Mouse (Mus musculus) liver, postnatal 0 days (tissue): Measurements from ENCODE around the gene Disp3. TPM values are rescaled to one million over a fixed set of nuclear protein-coding genes. Genes with fewer than 3 reads are reported as not detected.

Experiments used
- ATAC-seq: fragments of 200-750 bp; cut with Nextera tagmentation; 2 replicates; pipeline ENCODE4 v1.8.0; 2017; ENCODE audit warnings: mild to moderate bottlenecking, moderate library complexity
- DNase-seq: peaks from one replicate; pipeline ENCODE4 v3.0.0-alpha.2; 2016
- H3K27ac ChIP-seq: fragments of 300-500 bp; sonication (generic); 2 replicates; pipeline ENCODE4 v1.5.1; 2014; ENCODE audit warnings: antibody characterized with exemption, moderate library complexity, mild to moderate bottlenecking, low read depth
- H3K27me3 ChIP-seq: fragments of 300-500 bp; sonication (generic); 2 replicates; pipeline ENCODE4 v1.6.1; 2014; ENCODE audit warnings: low read length, control low read depth, mixed read lengths; ENCODE audit not compliant: insufficient read depth
- H3K36me3 ChIP-seq: fragments of 300-500 bp; sonication (generic); replicated peaks from 2 replicates; pipeline ENCODE4 v1.6.1; 2014; ENCODE audit warnings: mild to moderate bottlenecking, control low read depth, low read length, moderate library complexity, mixed read lengths; ENCODE audit not compliant: insufficient read depth
- H3K4me1 ChIP-seq: fragments of 300-500 bp; sonication (generic); 2 replicates; pipeline ENCODE4 v1.6.1; 2014; ENCODE audit warnings: antibody characterized with exemption, mild to moderate bottlenecking, control low read depth; ENCODE audit not compliant: insufficient read depth
- H3K4me2 ChIP-seq: fragments of 300-500 bp; sonication (generic); 2 replicates; pipeline ENCODE4 v1.6.1; 2014; ENCODE audit warnings: low read depth, mild to moderate bottlenecking, low read length, moderate library complexity, mixed read lengths
- H3K4me3 ChIP-seq: fragments of 300-500 bp; sonication (generic); 2 replicates; pipeline ENCODE4 v1.5.1; 2014; ENCODE audit warnings: low read depth, low read length
- H3K9ac ChIP-seq: fragments of 300-500 bp; sonication (generic); replicated peaks from 2 replicates; pipeline ENCODE4 v1.6.1; 2014; ENCODE audit warnings: mild to moderate bottlenecking, moderate library complexity
- H3K9me3 ChIP-seq: fragments of 300-500 bp; sonication (generic); 2 replicates; pipeline ENCODE4 v1.6.1; 2016; ENCODE audit warnings: mild to moderate bottlenecking, control low read depth, low read length, mixed read lengths
- CTCF ChIP-seq: sonication (generic); IDR thresholded peaks from 2 replicates; pipeline ENCODE4 v1.5.1; 2016; ENCODE audit warnings: antibody characterized with exemption, low read depth
- EP300 ChIP-seq: IDR thresholded peaks from 2 replicates; pipeline ENCODE4 v1.6.1; 2016; ENCODE audit warnings: antibody characterized with exemption, low read depth, mild to moderate bottlenecking
- WGBS: fragments of 180-500 bp; shearing (Covaris S2); extraction: QIAGEN DNeasy Blood & Tissue Kit; methylation state at CpG from one replicate; pipeline ENCODE4 v1.1.7; 2014; ENCODE audit not compliant: insufficient replicate concordance; 5-methylcytosine and 5-hydroxymethylcytosine counted together
- polyA plus RNA-seq: library from polyadenylated mRNA; unstranded; fragments of >200 nt; fragmentation: Nextera tagmentation; extraction: Ambion mirVana; gene quantifications from 2 replicates; pipeline ENCODE4 v1.2.1, GENCODE M21; 2015

Gene Disp3
- polyA plus RNA-seq, result not detected in 2 replicates

GRCm38 (mm10) chr4:148287476-148288054, at the start of gene Disp3:
Gene Disp3, minus strand, starts transcription at chr4:148287965.
- no peak for ATAC-seq
- WGBS, result 2% methylated on average over 47 of the region's 54 CpGs
- Histone ChIP-seq H3K36me3 (no peaks in the 10 kb centered on the region), H3K27ac (no peak within 1 kb of the TSS), H3K9me3 (no peaks in the 10 kb centered on the region), H3K27me3 (peaks cover 31% of the 10 kb centered on the region), H3K4me2 (peak within 1 kb of the TSS; percentile 51), H3K4me3 (no peak within 1 kb of the TSS; the same call in 1 of the 2 replicates), H3K9ac (no peak within 1 kb of the TSS), H3K4me1 (0 out of 2 replicates have a peak, but pooled peaks cover 3% of the 10 kb centered on the region)
- TF ChIP-seq CTCF (no peak), EP300 (no peak)
- no peak for DNase-seq

DNA sequence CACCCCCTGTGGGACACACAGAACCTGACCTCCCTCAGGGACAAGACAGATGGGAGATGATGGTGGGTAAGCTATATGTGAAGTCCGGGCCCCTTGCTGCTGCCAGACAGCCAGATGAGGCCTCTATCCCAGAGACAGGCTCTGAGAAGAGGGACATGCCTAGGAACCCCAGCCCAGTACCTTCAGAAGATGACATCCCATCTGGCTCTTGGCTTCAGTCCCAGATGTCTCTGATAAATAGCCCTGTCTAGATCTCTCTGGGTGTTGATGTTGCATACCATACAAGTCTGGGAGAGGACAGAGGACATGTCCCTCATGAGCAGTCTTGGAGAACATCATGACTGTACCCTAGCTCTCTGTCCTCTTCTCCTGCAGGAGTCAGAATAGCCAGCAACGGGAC, 42.5 kb upstream of the Disp3 start:
- Histone ChIP-seq H3K9ac (no peak overlapping the region), H3K36me3 (no peaks in the 10 kb centered on the region), H3K27ac (no peak overlapping the region), H3K4me3 (no peak overlapping the region), H3K4me1 (no peaks in the 10 kb centered on the region), H3K4me2 (no peak overlapping the region), H3K9me3 (no peaks in the 10 kb centered on the region), H3K27me3 (no peaks in the 10 kb centered on the region)
- no peak for ATAC-seq
- 80% methylated on average over 2 of the region's 2 CpGs for WGBS
- TF ChIP-seq CTCF, result no peak
- no peak for TF ChIP-seq EP300
- DNase-seq, result no peak

- WGBS, result 48% methylated on average over 11 of the region's 11 CpGs
- Histone ChIP-seq H3K9me3 (no peaks in the 10 kb centered on the region), H3K27ac (no peak overlapping the region), H3K4me1 (no peaks in the 10 kb centered on the region), H3K27me3 (no peaks in the 10 kb centered on the region), H3K9ac (no peak overlapping the region), H3K4me3 (no peak overlapping the region), H3K36me3 (no peaks in the 10 kb centered on the region), H3K4me2 (no peak overlapping the region)
- TF ChIP-seq CTCF (no peak), EP300 (no peak)
- no peak for DNase-seq
- ATAC-seq, result no peak
These were observed 41.7 kb upstream of the Disp3 start for GRCm38 (mm10) chr4:148329431-148329830.

- TF ChIP-seq CTCF (no peak), EP300 (no peak)
- H3K4me3 ChIP-seq, result no peak overlapping the region
- 90% methylated on average over 1 of the region's 1 CpGs for WGBS
- H3K36me3 ChIP-seq, result no peaks in the 10 kb centered on the region
- ATAC-seq (no peak), DNase-seq (no peak)
- no peaks in the 10 kb centered on the region for H3K9me3 ChIP-seq
- H3K27me3 ChIP-seq, result no peaks in the 10 kb centered on the region
- no peak overlapping the region for H3K9ac ChIP-seq
- H3K27ac ChIP-seq, result no peak overlapping the region
- H3K4me2 ChIP-seq, result no peak overlapping the region
- H3K4me1 ChIP-seq, result no peaks in the 10 kb centered on the region
These were observed 40.5 kb upstream of the Disp3 start for GRCm38 (mm10) chr4:148328237-148328636.

- no peaks in the 10 kb centered on the region for H3K9me3 ChIP-seq
- H3K4me1 ChIP-seq, result no peaks in the 10 kb centered on the region
- H3K27ac ChIP-seq, result no peak overlapping the region
- WGBS, result 32% methylated on average over 19 of the region's 19 CpGs
- H3K4me2 ChIP-seq, result no peak overlapping the region
- no peak for TF ChIP-seq CTCF
- no peak for TF ChIP-seq EP300
- no peak for ATAC-seq
- no peak for DNase-seq
- no peaks in the 10 kb centered on the region for H3K27me3 ChIP-seq
- H3K9ac ChIP-seq, result no peak overlapping the region
- H3K4me3 ChIP-seq, result no peak overlapping the region
- H3K36me3 ChIP-seq, result no peaks in the 10 kb centered on the region
These were observed 39.7 kb upstream of the Disp3 start for GRCm38 (mm10) chr4:148327266-148327997.

DNA sequence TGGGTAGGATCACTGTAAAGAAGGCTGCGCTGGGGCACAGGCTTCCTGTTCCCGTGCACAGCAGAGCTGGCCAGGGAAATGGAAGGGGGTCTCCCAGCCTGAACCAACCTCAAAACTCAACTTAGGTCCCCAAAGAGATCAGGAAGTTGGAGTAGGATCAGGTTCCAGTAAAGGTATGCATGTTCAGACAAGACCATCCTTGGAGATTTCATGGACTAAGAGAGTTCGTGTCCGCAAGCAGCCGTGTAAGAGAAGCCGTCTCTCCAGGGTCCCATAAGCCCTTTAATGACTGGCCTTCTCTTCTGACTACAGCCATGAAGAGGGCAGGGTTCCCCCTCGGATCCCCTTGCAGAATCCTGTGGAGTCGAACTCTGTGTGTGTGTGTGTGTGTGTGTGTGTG, 39.0 kb upstream of the Disp3 start:
- H3K27ac ChIP-seq, result no peak overlapping the region
- H3K9ac ChIP-seq, result no peak overlapping the region
- no peak overlapping the region for H3K4me2 ChIP-seq
- DNase-seq (no peak), ATAC-seq (no peak)
- H3K27me3 ChIP-seq, result no peaks in the 10 kb centered on the region
- no peak overlapping the region for H3K4me3 ChIP-seq
- H3K4me1 ChIP-seq, result no peaks in the 10 kb centered on the region
- WGBS, result 56% methylated on average over 8 of the region's 8 CpGs
- no peaks in the 10 kb centered on the region for H3K9me3 ChIP-seq
- H3K36me3 ChIP-seq, result no peaks in the 10 kb centered on the region
- TF ChIP-seq CTCF, result no peak
- no peak for TF ChIP-seq EP300
